Mouse (Mus musculus) liver, embryonic 16.5 days (tissue): ENCODE data around the gene Ext2. TPM values are rescaled to one million over a fixed set of nuclear protein-coding genes. Genes with fewer than 3 reads are reported as not detected.

Experiments used
- ATAC-seq: fragments of 200-750 bp; cut with Nextera tagmentation; 2 replicates; pipeline ENCODE4 v1.8.0; 2017; ENCODE audit warnings: low read depth, mild to moderate bottlenecking, moderate number of reproducible peaks, moderate library complexity
- H3K27ac ChIP-seq: fragments of 300-500 bp; sonication (generic); 2 replicates; pipeline ENCODE4 v1.5.1; 2014; ENCODE audit warnings: mild to moderate bottlenecking, low read length
- H3K27me3 ChIP-seq: fragments of 300-500 bp; sonication (generic); 2 replicates; pipeline ENCODE4 v1.6.1; 2014; ENCODE audit warnings: low read depth, low read length, mixed read lengths; ENCODE audit not compliant: control insufficient read depth, insufficient read depth
- H3K36me3 ChIP-seq: fragments of 300-500 bp; sonication (generic); 2 replicates; pipeline ENCODE4 v1.6.1; 2014; ENCODE audit warnings: mild to moderate bottlenecking; ENCODE audit not compliant: control insufficient read depth, insufficient read depth
- H3K4me1 ChIP-seq: fragments of 300-500 bp; sonication (generic); 2 replicates; pipeline ENCODE4 v1.6.1; 2014; ENCODE audit warnings: low read depth, low read length, mixed read lengths; ENCODE audit not compliant: control insufficient read depth
- H3K4me2 ChIP-seq: fragments of 300-500 bp; sonication (generic); 2 replicates; pipeline ENCODE4 v1.6.1; 2014; ENCODE audit warnings: low read depth, low read length, mixed read lengths
- H3K4me3 ChIP-seq: fragments of 300-500 bp; sonication (generic); 2 replicates; pipeline ENCODE4 v1.5.1; 2014; ENCODE audit warnings: low read depth, mild to moderate bottlenecking, low read length
- H3K9ac ChIP-seq: fragments of 300-500 bp; sonication (generic); 2 replicates; pipeline ENCODE4 v1.6.1; 2014; ENCODE audit warnings: low read depth, low read length
- H3K9me3 ChIP-seq: fragments of 300-500 bp; sonication (generic); replicated peaks from 2 replicates; pipeline ENCODE4 v1.6.1; 2016; ENCODE audit warnings: low read length; ENCODE audit not compliant: control insufficient read depth
- WGBS: fragments of 180-500 bp; shearing (Covaris S2); extraction: QIAGEN DNeasy Blood & Tissue Kit; methylation state at CpG from one replicate; pipeline ENCODE4 v1.1.7; 2014; ENCODE audit not compliant: insufficient replicate concordance; 5-methylcytosine and 5-hydroxymethylcytosine counted together
- polyA plus RNA-seq: library from polyadenylated mRNA; unstranded; fragments of >200 nt; fragmentation: Nextera tagmentation; extraction: Ambion mirVana; gene quantifications from 2 replicates; pipeline ENCODE4 v1.2.1, GENCODE M21; 2015

The Ext2 gene
- polyA plus RNA-seq, 1 experiment from 2014 or later: 27.0 TPM

- Histone ChIP-seq H3K27ac (no peak overlapping the region), H3K9ac (no peak overlapping the region), H3K36me3 (no peaks in the 10 kb centered on the region; the same call in 1 of the 2 replicates), H3K27me3 (no peaks in the 10 kb centered on the region), H3K4me3 (no peak overlapping the region), H3K4me2 (no peak overlapping the region), H3K4me1 (no peaks in the 10 kb centered on the region), H3K9me3 (no peaks in the 10 kb centered on the region)
- WGBS: 65% methylated on average over 2 of the region's 2 CpGs
- ATAC-seq: no peak
Observed at GRCm38 (mm10) chr2:93699346-93699745, 123.0 kb downstream of the Ext2 start.

DNA sequence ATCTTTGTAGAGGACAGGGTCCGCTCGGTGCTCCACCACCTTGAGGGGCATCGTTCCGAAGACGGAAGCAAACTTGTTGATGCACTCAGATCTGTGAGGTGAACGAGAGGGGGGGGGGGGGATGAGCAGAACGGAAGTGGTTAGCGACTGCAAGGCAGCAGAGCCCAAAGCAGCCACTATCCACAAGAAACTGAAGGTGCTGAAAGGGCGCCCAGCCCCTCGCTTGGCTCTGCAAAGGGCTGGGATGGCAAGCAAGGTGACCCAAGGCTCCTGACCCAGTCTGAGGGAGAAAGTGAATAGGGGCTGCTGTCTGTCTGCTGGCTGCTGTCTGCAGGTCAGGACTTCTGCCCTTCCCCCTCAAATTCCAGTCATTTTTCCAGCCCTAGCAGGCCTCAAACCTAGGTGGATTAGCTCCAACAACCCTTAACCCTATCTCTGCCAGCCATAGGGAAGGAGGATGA is 126.2 kb downstream of the Ext2 start:
- Histone ChIP-seq H3K9ac (no peak overlapping the region), H3K4me3 (no peak overlapping the region), H3K27me3 (no peaks in the 10 kb centered on the region), H3K9me3 (no peaks in the 10 kb centered on the region), H3K27ac (no peak overlapping the region), H3K4me2 (no peak overlapping the region), H3K36me3 (no peaks in the 10 kb centered on the region; the same call in 1 of the 2 replicates), H3K4me1 (no peaks in the 10 kb centered on the region)
- WGBS: 45% methylated on average over 8 of the region's 10 CpGs
- no peak for ATAC-seq

DNA sequence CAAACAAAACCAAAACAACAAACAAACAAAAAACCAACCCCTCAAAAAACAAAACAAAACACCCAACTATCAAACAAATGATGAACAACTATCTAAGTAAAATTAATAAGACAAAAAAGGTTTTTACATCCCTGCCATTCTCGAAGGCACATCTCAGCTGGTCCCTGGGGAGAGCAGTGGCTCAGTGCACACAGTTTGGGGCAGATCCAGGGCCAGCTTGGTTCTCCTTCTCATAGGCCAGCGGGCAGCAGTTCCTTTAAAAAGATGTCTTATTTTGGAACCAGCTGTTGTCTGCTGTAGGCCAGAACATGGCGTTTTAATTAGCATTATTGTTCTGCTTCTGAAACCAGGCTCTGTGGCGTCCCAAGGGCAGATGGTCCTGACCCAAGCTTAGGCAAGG is 129.3 kb downstream of the Ext2 start:
- no peaks in the 10 kb centered on the region for H3K36me3 ChIP-seq
- H3K9ac ChIP-seq: no peak overlapping the region
- H3K27me3 ChIP-seq: no peaks in the 10 kb centered on the region
- no peak for ATAC-seq
- no peaks in the 10 kb centered on the region for H3K4me1 ChIP-seq
- no peak overlapping the region for H3K27ac ChIP-seq
- no peak overlapping the region for H3K4me3 ChIP-seq
- H3K4me2 ChIP-seq: no peak overlapping the region
- H3K9me3 ChIP-seq: no peaks in the 10 kb centered on the region
- 63% methylated on average over 4 of the region's 4 CpGs for WGBS

DNA sequence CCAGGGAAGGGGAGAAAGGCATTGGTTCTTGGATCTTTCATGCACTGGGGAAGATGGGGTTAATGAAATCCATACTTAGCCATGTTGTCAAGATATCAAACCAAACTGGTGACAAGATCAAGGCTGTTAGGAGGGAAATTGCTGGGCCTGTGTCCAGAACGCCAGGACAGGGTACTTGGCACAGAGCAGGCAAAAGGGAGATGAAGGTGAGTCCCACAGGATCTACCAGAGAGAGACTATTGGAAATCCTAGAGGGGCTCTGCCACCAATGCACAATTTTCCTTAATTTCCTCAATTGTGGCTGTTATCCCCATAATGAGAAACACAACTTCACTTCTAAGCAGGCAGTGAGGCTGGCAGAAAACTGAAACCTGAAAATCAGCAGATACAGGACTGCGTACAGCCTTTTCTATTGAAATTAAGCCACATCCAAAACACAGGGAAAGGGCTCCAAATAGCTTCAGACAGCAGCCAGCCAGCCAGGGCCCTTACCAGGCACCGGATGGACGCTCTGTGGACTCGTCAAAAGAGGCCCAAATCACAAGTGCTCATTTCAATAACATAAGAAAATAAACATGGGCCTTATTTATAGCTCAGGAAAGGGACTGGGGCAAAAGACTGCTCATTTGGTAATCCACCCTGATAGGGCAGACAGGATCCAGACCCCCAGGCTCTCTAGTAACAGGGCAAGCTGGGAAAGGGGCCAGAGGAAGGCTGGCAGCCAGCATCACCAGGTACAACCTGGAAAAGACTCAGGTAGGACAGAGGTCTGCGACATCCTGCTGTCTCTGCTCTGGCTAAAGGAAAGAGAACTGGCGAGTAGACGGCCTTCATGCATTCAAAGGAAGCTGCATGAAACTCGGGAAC is 132.1 kb downstream of the Ext2 start:
- Histone ChIP-seq H3K4me2 (no peak overlapping the region), H3K9ac (no peak overlapping the region), H3K4me1 (no peaks in the 10 kb centered on the region), H3K27me3 (no peaks in the 10 kb centered on the region), H3K4me3 (no peak overlapping the region), H3K36me3 (no peaks in the 10 kb centered on the region), H3K9me3 (no peaks in the 10 kb centered on the region), H3K27ac (no peak overlapping the region)
- 62% methylated on average over 9 of the region's 9 CpGs for WGBS
- no peak for ATAC-seq

DNA sequence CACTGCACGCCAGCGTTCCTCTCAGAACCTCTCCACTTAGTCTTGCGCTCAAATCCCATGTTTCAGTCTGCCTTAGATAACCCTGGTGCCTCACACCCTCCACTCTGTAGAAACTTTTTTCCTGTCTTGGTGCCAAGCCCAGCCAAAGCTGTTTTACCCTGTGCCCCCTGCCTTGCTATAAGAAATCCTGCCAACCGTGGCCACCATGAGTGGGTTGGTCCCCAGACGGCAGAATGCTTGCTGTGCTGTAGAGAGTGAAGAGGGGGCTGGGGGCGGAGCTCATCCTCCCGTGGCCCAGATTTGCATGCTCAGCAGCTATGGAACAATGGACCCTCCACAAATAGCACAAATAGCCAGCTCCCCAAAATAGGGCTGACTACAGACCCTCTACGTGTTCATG is 138.7 kb downstream of the Ext2 start:
- WGBS: 65% methylated on average over 8 of the region's 8 CpGs
- Histone ChIP-seq H3K4me3 (no peak overlapping the region), H3K27ac (no peak overlapping the region), H3K4me2 (no peak overlapping the region), H3K9me3 (no peaks in the 10 kb centered on the region), H3K9ac (no peak overlapping the region), H3K4me1 (no peaks in the 10 kb centered on the region), H3K27me3 (no peaks in the 10 kb centered on the region), H3K36me3 (no peaks in the 10 kb centered on the region)
- no peak for ATAC-seq

DNA sequence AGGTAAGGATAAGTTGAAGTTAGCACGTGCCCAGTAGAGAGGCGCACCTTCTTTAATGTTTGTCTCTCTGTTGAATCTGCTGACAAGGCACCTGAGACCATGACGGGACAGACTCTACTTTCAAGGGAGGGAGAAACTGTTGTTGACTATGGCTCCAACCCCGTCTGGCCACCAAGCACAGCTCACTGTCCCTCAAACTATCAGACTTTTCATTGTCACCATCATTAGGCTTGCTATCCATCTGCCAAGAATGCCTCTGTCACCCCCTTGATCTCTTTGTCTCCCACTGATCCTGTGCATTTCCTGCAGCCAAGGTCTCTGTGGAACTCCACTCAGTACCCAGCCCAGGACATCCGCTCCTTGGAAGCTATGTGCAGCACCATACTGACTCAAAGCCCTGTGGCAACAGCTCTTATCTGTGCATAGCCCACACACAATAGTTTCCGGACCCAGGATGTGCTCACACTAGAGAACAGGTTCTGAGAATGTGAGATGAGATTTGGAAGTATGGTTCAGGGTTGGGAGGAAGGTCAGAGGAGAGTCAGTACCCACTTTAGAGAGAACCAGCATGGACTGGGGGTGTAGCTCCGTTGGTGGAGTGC is 139.7 kb downstream of the Ext2 start:
- Histone ChIP-seq H3K4me2 (no peak overlapping the region), H3K9me3 (no peaks in the 10 kb centered on the region), H3K27ac (no peak overlapping the region), H3K4me3 (no peak overlapping the region), H3K36me3 (no peaks in the 10 kb centered on the region), H3K9ac (no peak overlapping the region), H3K27me3 (no peaks in the 10 kb centered on the region), H3K4me1 (no peaks in the 10 kb centered on the region)
- ATAC-seq: peak; percentile 35; the same call in 1 of the 2 replicates
- WGBS: 43% methylated on average over 7 of the region's 7 CpGs

GRCm38 (mm10) chr2:93681321-93681720 is 141.0 kb downstream of the Ext2 start:
- Histone ChIP-seq H3K27ac (no peak overlapping the region), H3K27me3 (no peaks in the 10 kb centered on the region), H3K36me3 (no peaks in the 10 kb centered on the region), H3K4me2 (no peak overlapping the region), H3K9ac (no peak overlapping the region), H3K9me3 (no peaks in the 10 kb centered on the region), H3K4me3 (no peak overlapping the region), H3K4me1 (no peaks in the 10 kb centered on the region)
- ATAC-seq: no peak
- WGBS: 35% methylated on average over 5 of the region's 5 CpGs

- no peaks in the 10 kb centered on the region for H3K4me1 ChIP-seq
- H3K9me3 ChIP-seq: no peaks in the 10 kb centered on the region
- H3K27me3 ChIP-seq: no peaks in the 10 kb centered on the region
- no peak for ATAC-seq
- H3K4me3 ChIP-seq: no peak overlapping the region
- H3K36me3 ChIP-seq: no peaks in the 10 kb centered on the region
- no peak overlapping the region for H3K9ac ChIP-seq
- no peak overlapping the region for H3K27ac ChIP-seq
- H3K4me2 ChIP-seq: no peak overlapping the region
- 75% methylated on average over 14 of the region's 14 CpGs for WGBS
Observed at GRCm38 (mm10) chr2:93677231-93677630, 145.1 kb downstream of the Ext2 start.

- no peaks in the 10 kb centered on the region for H3K27me3 ChIP-seq
- H3K9me3 ChIP-seq: no peaks in the 10 kb centered on the region
- no peak for ATAC-seq
- no peak overlapping the region for H3K9ac ChIP-seq
- no peaks in the 10 kb centered on the region for H3K4me1 ChIP-seq
- no peak overlapping the region for H3K4me3 ChIP-seq
- H3K27ac ChIP-seq: no peak overlapping the region
- H3K4me2 ChIP-seq: no peak overlapping the region
- WGBS: 61% methylated on average over 15 of the region's 15 CpGs
- H3K36me3 ChIP-seq: no peaks in the 10 kb centered on the region
Observed at GRCm38 (mm10) chr2:93671573-93672184, 150.7 kb downstream of the Ext2 start.
